Mouse (Mus musculus) small intestine, adult 2 months (tissue): ENCODE measurements around the gene Gm20388.

ENCODE experiments used
- CTCF ChIP-seq: fragments of 200-500 bp; IDR thresholded peaks from 2 replicates; pipeline ENCODE4 v1.5.1; 2012; ENCODE audit warnings: low read depth, mild to moderate bottlenecking, control low read depth, inconsistent platforms, low read length, moderate library complexity, mixed read lengths; ENCODE audit not compliant: insufficient replicate concordance, insufficient read length; ENCODE audit errors: extremely low read depth
- POLR2A ChIP-seq: fragments of 200-500 bp; IDR thresholded peaks from 2 replicates; pipeline ENCODE4 v1.6.1; 2012; ENCODE audit warnings: low read depth, mild to moderate bottlenecking, control low read depth, inconsistent platforms, low read length, moderate library complexity

GRCm38 (mm10) chr8:124260371-124260770 lies 4349.7 kb downstream of the Gm20388 start:
- TF ChIP-seq CTCF (no peak), POLR2A (no peak)
